Mouse (Mus musculus): ENCODE results near the gene Usp22.

DNA sequence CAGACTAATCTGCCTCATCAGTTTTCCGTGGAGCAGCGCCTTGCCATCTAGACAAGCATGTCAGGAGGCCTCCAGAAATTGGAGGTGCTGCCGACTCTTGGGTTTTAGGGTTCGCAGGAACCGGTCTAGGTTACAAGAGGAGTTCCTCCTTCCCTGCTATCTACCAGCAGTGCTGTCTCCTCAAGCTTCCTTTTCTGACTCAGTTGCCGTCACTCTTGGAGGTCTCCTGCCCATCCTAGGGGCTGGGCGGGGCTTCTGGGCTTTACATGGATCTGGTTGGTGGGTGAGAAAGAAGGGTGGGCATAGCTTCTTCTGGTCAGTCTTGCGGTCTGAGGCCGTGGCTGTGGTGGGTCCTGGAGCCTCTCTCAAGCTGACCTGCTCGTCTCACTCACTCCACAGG, 45.5 kb downstream of the Usp22 start:
- TF ChIP-seq ZC3H11A (IDR thresholded peaks at IDR 0.05; ENCODE audit: borderline replicate concordance, low read depth, low read length) (no peak), ZNF384 (IDR thresholded peaks at IDR 0.05; ENCODE audit: low read depth, low read length) (no peak), CHD2 (IDR thresholded peaks at IDR 0.05; ENCODE audit: low read depth, low read length) (no peak)
